Mouse (Mus musculus): Measurements from ENCODE around the gene Folr1.

Gene Folr1

DNA sequence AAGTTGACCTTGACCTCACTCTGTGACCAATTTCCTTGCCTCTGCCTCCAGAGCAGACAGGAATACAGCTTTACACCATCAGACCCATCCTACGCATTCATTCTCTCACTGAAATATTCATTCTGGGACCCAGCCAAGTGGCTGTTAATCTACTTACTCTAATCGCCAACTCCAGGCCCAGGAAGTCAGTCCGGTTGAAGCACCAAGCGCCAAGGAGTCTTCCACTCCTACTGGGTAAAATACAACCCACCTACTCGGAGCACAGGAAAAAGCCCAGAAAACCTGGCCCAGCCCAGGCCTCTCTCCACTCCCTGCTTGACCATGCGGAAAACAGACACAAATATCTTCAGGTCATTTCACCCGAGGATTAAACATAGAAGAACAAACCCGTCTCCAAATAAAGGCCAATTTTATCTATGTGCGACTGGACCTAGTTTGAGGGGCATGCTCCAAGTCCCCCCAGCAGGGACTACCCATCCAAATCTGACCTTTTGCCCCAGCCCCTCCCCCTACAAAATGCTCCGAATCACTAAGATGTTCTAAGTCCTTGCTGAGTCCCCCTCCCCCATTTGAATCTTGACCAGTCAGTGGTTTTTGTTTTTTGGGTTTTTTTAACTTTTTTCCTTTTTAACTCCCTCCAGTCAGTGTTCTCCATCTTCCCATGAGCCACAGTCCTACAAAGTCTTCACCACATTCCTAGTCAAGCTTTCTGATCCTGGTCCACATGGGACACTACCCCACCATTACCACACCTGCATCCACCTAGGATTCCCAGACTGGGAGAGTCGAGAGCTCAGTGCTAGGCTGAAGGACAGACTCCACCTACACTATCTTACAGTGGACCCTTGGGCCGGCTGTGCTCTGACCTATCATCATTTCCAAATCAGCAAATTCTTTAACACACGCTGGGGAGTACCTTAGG, 2.1 kb downstream of the Folr1 start:
- no peak for DNase-seq (ENCODE audit: low spot score)

DNA sequence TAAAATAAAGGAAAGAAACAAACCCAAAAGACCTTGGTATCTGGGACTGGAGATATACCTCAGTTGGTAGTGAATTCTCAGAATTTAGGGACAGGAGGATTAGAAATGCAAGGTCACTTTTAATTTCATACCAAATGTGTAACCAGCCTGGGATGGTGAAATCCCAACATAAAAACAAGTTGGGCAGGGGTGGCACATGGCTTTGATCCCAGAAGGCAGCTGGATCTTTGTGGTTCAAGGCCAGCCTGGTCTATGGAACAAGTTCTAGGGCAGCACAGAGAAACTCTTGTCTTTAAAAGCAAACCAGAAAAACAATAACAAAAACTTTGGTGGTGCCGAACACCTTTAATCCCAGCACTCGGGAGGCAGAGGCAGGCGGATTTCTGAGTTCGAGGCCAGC, 3.1 kb downstream of the Folr1 start:
- DNase-seq (ENCODE audit: low spot score): no peak

DNA sequence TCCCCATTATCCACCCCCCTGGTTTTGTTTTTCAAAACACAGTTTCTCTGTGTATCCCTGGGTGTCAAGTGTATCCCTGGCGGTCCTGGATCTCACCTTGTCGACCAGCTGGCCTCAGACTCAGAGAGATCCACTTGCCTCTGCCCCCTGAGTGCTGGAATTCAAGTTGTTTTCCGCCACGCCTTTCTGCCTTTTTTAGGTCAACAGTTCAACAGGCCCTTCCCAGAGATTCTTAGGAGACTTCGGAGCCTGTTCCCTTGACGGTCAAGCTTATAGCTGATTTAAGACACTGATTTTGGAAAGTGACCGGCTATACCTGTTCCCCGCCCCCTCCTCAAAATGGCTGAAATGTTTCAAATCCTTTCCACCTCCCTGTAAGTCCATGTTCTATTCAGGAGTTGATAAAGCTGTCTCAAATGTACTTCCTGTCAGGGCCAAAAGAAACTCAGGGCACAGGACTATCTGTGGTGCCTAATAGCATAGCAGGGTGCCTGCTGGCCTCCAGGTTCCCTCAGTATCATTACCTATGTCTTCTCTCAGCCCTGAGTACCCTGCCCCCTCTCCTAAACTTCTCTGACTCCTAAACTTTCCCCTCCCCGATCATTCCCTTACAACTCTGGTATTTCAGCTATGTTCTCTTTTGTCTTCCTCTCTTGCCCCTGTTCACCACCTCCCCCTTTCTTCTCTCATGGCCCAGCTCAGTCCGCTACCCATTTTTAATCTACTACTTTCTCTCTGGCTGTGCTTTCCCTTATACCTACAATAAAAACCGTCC, 3.9 kb downstream of the Folr1 start:
- no peak for DNase-seq (ENCODE audit: low spot score)

DNA sequence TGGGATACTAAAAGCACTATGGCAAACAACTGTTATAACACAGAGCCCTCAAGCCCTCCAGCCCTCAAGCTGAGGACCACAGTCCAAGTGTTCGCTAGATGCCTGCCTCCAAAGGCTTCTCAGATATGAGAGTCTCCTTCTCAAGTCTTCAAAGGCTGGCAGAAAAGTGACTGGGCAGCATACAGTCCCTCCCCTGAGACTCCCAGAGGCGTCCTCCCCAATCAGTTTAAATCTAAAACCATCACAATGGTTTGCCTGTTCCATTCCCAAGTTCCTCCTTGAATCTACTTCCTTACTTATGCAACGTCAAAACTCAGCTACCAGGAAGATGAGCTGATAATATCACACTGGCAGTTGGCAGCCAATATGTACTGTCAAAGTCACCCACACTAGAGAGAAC, 7.2 kb downstream of the Folr1 start, which contains the start of gene Anapc15:
TSS of gene Anapc15 (plus strand) at position 301 of the 400 bp plus-strand sequence.
- no peak for DNase-seq (ENCODE audit: low spot score)

DNA sequence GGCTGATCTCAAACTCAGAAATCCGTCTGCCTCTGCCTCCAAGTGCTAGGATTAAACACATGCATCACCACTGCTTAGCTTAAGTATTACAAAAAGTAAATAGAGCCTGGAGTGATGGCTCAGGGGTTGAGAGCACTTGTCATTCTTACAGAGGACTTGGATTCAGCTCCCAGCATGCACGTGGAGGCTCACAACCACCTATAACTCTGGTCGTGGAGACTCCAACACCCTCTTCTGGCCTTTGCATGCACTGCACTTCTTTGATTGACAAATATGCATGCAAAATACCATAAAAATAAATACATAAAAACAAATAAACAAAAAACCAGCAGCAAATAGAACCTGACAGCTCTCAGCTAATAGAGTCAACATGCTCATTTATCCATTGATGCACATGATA, 8.3 kb downstream of the Folr1 start:
- no peak for DNase-seq (ENCODE audit: low spot score)

DNA sequence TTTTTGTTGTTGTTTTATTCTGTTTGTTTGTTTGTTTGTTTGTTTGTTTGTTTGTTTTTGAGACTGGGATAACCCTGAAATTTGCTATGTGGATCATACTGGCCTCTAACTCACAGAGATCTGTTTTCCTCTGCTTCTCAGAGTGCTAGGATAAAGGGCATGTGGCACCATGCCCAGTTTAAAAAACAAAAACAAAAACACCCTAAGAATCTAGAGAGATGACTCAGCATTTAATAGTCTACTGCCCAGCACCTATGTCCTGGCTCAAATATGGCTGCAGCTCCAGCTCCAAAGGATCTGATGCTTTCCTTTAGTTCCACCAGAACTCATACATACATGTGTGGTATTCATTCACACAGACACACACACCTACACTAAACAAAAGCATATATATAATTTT, 9.6 kb downstream of the Folr1 start:
- DNase-seq (ENCODE audit: low spot score): no peak

DNA sequence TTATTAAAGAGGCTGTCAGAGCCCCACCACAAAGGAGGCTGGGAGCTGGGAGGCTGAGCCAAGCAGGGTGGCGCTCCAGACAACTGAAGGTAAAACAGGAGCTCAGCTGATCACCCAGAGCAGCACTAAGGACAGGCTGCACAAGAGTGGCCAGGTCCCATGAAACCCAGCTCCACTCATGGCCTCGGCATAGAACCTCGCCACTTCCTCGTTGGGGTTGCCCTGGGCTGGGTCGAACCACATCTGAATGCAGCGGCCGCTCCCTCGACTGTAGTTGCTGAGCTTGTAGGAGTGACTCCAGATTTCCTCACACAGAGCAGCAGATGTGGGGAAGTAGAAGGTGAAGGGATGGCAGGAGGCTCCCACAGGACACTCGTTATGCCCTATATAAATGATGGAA, 12.2 kb downstream of the Folr1 start:
- peak; percentile 25 for DNase-seq (ENCODE audit: low spot score)

DNA sequence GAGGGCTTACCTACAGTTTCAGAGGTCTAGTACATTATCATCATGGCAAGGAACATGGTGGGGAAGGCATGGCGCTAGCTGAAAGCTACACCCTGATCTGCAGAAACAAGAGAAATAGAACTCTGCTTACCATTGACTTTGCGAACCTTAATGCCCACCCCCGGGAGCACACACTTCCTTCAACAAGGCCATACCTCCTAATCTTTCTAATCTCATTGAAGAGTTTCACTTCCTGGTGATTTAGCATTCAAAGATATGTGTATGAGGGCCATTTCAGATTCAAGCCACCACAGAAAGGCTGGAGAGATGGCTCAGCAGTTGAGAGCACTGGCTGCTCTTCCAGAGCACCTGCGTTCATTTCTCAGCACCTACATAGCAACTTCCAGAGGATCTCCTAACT, 13.5 kb downstream of the Folr1 start, which contains the start of gene Folr2:
TSS of gene Folr2 (minus strand) at position 101 of the 400 bp plus-strand sequence.
- no peak for DNase-seq (ENCODE audit: low spot score)

DNA sequence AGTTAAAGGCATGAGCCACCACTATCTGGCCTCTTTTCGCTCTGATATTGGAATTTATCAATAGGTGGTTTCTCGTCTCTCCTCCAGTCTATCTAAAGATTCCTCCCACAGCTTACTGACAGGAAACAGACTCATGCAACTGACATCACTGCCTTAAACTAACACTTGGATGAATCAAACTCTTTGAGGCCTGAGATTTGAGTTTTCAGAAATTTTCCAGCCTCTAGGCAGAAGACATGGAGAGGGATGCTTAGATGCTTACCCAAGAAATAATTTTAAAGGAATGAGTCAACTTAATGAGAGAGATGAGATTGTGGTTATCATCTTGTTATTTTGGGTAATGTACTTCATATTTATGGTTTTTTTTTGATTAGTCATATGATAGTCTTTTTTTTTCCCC, 16.8 kb downstream of the Folr1 start:
- DNase-seq (ENCODE audit: low spot score): no peak

DNA sequence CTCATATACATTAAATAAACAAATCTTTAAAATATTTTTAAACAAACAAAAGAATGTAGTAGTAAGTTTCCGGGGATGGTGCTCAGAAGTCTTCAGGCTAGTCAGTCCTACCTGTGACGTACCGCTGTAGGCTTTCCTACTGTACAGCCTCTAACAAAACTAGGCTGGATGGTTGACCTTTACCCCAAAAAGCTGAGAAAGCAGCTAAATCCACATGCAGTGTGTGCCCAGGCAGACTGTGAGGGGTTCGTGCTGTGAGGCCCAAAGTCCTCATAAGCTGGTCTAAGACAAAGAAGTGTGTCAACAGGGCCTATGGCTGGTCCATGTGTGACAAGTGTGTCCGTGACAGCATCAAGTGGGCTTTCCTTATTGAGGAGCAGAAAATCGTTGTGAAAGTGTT, 17.7 kb downstream of the Folr1 start:
- no peak for DNase-seq (ENCODE audit: low spot score)

DNA sequence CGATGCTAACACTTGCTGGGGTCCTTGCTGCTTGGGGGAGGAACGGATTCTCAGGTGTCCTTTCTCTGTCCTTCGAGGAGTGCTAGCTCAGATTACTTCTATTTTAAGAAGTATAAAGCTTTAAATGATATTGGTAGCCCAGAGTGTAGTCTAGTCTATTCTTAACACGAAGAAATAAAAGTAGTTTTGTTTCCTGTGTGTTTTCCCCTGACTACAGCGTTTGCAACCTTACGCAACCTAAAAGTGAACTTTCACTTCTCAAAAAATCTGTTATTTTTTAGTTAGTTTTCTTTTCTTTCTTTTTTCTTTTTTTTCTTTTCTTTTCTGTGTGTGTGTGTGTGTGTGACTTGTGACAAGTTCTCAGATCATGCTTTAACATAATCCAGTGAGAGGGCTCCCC, 18.9 kb downstream of the Folr1 start:
- no peak for DNase-seq (ENCODE audit: low spot score)

DNA sequence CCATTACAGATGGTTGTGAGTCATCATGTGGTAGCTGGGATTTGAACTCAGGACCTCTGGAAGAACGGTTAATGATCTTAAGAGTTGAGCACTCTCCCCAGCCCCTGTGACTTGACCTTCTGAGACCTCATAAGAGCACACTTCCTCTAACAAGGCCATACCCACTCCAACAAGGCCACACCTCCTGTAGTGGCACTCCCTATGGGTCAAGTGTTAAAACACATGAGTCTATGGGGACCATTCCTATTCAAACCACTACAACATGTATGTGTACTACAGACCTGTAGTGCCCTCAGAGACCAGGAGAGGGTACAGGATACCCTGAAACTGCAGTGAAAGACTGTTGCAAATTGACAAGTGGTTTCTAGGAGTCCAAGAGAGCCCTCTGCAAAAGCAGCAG, 22.7 kb downstream of the Folr1 start:
- no peak for DNase-seq (ENCODE audit: low spot score)

DNA sequence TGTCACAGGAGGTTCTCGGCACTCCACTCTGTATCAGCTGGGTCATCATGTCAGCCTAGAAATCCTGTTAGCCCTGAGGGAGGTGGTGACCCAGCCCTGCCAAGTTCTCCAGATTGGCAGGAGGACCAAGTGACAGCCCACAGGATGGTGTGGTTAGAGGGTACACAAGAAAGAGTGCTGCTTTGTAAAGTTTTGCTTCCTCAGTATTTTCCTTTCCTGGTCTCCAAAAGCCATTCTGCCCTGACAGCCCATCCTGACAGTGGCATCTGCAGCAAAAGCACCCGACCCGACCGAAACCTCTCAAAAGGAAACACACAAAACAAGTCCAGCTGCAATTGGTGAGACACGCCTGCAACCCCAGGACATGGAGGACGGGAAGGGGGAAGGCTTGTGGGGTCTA, 26.4 kb downstream of the Folr1 start:
- DNase-seq (ENCODE audit: low spot score): no peak

DNA sequence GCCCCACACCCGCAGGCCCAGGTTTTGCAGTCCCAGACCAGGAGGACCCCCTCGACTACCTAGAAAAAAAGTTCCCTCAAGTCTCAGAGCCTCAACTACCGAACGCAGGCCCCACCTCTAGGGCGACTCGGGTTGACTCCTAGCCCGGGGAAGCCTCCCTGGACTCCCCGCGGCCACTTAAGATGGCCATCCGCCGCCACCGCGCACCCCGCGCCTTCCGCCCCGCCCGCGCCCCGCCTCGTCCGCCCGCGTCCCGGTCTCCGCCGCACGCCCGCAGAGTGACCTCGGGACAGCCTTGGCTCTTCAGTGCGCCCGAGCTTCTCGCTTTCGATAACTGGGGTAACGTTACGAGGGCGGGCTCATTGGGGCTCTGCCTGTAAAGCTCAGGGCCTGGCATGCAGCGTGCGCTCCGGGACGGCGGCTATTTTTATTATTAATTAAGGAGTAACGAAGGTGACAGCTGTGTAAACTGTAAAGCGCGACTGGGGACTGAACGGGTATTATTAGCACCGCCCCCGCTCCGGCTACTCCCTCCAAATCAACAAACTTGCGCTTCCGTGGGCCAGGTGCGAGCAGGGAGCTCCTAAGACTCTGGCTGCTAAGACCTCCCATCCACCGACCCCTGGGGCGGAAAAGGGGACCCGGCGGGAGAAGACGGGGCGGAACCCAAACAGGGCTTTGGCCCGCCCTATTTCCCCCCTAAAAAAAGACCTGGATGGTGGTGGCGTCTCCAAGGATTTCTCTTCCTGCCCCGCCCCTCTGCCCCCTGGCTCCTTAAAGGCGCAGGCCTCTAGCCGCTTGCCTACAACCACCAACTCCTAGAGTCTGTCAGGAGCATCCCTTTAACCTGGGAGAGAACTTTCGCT, 32.7 kb downstream of the Folr1 start, which contains the start of gene Inppl1:
TSS of gene Inppl1 (minus strand) at position 624 of the 866 bp plus-strand sequence.
- DNase-seq (ENCODE audit: low spot score): peak; percentile 93

DNA sequence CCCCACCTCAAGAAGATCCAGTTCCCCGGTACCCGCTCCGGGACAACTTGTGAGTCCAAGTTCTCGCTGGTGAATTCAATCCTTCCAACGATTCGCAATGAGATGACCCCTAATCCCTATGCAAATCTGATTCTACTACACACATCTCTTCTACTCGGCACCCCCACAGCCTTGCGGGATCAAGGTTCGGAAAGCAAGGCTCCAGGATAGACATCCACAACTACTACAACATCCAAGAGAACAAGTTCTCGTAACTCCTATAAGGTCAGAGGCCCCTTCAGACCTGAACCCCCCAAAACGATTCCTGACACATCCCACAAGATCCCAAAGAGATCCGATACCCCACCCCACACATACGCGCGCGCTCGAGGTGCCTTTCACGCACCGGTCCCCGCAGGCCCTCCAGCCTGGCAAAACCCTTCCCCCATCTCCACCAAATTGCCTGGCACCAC, 33.4 kb downstream of the Folr1 start:
- DNase-seq (ENCODE audit: low spot score): no peak

DNA sequence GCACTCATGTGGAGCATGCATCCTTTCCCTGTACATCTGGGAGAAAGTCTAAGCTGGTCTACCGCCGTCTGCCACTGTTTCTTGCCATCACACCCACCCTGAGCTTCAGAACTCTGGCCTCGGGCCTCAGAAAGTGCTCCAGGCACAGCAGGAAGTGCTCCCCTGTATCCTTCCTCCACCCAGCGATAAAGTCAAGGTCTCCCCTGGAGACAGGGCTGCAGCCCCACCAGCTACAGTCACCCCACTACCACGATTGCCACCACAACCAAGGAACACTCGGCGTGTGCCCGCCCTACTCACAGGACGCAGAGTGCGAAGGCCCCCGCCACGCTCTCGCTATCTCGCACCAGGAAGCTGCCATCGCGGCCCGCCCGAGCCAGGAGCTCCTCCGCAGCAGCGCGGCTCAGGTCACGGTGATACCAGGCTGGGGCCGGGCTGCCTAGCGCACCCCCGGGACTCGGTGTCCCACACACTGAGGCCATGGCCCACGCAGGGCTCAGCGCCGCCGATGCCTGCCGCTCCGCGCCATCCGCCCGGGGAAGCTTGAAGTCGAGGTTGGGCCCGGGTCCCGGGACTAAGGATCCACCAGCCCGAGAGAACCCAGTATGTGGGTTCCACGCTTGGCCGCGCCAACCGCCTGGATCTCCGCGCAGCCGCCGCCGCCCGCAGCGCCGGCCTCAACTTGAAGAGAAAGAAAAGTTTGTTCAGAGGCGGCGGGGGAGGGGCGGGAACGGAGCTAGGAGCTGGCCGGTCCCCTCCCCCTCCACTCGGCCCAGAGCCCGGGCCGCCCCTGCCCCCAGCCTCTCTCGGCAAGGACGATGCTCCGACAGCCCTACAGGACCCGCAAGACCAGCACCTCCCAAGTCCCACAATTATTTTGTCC, 34.1 kb downstream of the Folr1 start:
- DNase-seq (ENCODE audit: low spot score): peak; percentile 42

DNA sequence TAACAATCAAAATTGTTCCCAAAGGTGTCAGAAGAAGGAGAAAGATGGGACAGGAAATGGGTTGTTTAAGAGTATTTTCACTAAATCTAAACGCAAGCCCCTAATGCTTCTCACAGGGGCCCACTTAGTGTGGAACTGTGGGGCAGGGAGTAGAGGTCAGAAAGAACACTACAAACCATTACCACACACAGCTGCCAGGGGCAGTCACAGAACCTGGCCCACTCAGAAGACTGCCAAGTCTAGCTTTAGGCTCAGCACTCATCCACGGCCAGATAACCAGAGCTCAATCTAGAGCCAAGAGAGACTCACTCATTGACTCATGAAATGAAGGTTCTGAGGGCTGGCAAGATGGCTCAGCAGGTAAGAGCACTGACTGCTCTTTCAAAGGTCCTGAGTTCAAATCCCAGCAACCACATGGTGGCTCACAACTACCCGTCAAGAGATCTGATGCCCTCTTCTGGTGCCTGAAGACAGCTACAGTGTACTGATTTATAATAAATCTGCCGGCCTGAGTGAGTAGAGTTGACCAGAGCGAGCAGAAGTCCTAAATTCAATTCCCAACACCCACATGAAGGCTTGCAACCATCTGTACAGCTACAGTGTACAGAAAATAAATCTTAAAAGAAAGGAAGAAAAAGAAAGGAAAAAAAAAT, 35.0 kb downstream of the Folr1 start:
- DNase-seq (ENCODE audit: low spot score): peak; percentile 7

DNA sequence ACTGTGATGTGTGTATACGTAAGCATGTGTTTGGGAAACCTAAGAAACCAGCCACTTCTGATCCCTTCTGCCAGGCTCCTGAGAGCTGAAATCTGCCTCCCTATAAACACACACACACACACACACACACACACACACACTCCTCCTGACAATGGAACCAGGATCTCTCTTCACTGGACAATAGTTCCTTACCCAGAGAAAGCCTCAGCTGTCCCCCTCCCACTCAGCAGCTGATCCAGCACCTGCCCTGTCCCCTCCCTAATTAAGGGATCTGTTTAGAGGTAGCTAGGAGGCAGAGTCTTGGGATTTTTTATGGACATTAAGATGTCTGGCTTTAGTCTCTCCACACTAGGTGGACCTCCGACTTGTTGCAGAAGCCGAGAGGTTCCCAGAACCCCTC, 35.7 kb downstream of the Folr1 start:
- no peak for DNase-seq (ENCODE audit: low spot score)

DNA sequence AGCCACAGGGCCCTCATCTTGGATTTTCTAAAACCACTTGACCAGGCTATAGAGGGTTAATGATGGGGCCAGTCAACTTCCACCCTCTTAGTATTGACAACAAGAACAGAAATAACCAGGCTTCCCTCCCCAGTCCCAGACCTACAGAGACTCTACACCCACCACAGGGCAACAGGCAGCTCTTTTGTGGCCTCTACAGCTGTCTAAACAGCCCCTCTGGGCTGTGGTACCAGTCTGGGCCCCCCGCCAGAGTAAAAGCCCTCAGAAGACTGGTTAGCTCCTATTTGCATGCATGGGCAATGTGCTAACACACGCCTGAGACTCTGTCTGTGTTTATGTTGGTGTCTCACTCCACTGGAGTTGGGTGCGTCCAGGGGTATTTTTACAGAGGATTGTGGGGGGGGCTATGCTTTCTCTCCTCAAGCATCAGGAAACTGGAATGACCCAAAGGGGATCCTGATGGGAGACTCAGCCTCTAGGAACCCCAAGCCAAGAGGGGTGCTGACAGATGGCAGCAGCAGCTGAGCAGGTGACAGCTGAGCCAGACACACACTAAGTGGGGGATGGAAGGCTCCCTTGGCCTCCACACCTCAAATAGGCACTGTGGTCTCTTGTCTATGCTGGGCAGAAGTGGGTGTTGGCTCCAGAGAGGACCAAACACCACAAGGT, 36.5 kb downstream of the Folr1 start:
- no peak for DNase-seq (ENCODE audit: low spot score)

DNA sequence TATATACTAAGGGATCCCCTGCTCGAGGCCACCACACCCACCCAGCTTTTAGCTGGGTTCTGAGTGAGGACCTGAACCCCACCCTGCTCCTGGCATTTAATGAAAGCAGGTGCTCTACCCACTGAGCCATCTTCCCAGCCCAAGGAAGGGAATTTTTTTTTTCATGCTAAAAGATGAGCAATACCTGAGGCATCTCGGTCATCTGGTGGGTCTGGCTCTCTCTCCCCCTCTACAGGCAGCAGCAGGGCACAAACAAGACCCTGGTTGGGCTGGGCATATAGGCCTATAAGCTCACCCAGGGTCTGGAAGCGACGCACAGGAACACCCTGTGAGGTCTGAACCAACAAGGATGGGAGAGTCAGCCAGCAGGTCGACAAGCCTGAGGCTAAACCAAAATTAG, 37.2 kb downstream of the Folr1 start:
- no peak for DNase-seq (ENCODE audit: low spot score)
